Mouse (Mus musculus) activated CD4-positive, CD25-positive, alpha-beta regulatory T cell (primary cell): ENCODE data around the gene Trmt13. TPM values are rescaled to one million over a fixed set of nuclear protein-coding genes. Genes with fewer than 3 reads are reported as not detected.

Experiments
- polyA plus RNA-seq, 2 experiments: library from polyadenylated mRNA; unstranded; fragments of 100-300 nt; shearing (Covaris generic); gene quantifications; one replicate each; pipeline ENCODE4 v1.2.1; 2017

Trmt13 gene
- polyA plus RNA-seq: 10 to 100 TPM; 28.3 to 42.7 TPM

DNA sequence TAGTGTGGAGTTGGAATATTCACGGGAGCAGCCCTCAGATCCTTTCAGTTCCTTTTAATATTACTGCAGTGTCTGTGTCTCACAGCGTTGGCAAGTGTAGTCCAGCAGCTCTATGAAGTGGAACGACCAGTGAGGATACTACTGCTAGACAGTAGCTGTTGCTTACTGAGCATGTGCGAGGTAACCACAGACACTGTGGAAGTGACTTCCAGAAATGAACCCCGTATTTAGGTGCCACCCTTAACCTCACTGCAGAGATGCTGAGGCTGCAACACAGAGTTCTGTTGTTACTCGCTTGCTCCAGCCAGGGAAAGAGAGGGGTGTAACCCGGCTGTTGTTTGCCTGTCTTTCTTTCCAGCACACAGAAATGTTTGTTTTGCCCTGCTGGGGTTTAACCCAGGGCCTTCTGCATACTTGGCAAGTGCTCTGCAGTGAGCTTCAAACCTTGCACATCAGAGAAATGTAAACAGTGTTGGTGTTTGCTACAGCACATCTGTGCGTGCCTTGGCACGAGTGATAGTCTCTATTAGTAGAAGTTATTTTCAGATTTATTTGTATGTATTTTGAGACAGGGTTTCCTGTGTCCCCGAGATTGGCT, at the start of gene Trmt13:
Trmt13 (minus strand) TSS at position 293 of the 598 bp plus-strand sequence.

DNA sequence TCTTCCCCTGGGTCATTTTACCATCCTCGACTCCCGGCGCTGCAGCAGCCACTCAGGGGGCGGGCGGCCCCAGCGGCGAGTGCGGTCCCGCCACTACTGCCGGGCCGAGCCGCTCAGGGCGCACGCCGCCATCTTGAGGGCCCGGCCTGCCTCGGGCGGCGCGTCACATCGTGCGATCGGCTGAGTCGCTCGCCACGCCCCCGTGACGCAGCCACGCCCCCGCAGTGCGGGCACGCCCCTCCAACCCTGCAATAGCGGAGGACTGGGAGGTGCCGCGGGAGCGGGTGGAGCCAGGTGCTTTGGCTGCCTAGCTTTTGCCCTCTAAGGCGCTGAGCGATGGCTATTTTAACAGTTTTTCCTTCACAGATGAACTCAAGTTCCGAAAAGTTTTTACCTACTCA, 48.1 kb upstream of the Trmt13 start, which contains the start of gene Mfsd14a:
Mfsd14a (minus strand) TSS at position 215 of the 401 bp plus-strand sequence.

DNA sequence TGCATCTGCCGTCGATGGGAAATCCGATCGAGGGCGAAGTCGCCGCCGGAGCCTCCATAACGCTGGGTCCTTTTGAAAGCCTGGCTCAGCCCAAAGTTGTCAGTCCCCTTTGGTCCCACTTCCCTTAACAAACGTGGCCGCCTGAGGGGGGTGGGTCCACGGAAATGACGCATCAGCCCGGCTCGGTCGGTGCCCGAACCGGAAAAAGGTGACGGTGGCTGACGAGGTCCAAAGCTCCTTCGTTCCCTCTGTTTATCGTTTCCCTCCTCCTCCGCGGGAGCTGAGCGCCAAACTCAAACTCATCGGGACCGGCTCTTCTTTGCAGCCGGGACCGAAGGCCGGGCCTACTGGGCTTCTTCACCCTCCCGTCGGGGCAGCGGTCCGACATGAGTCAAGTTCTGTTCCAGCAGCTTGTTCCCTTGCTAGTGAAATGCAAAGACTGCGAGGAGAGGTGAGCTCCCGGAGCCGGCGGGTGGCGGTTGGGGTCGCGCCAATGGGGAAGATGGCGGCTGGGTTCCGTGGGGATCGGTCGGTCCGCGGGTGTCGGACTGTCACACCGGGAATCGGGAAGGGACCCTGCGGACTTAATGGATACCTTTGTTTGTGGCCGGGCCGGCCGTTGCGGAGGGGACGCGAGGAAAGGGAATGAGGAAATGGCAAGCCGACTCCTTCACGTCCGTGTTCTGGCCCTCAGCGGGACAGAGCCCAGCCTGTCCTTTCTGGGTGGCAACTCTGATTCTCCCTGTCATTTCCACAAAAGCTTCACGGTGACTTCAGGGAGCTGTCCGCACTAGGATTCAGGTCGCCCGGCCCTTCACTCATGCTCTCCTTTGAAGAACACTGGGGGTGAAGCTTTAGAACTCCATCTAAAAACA, 19.4 kb downstream of the Trmt13 start, which contains the start of gene Sass6:
Sass6 (plus strand) TSS at position 255 of the 875 bp plus-strand sequence.

DNA sequence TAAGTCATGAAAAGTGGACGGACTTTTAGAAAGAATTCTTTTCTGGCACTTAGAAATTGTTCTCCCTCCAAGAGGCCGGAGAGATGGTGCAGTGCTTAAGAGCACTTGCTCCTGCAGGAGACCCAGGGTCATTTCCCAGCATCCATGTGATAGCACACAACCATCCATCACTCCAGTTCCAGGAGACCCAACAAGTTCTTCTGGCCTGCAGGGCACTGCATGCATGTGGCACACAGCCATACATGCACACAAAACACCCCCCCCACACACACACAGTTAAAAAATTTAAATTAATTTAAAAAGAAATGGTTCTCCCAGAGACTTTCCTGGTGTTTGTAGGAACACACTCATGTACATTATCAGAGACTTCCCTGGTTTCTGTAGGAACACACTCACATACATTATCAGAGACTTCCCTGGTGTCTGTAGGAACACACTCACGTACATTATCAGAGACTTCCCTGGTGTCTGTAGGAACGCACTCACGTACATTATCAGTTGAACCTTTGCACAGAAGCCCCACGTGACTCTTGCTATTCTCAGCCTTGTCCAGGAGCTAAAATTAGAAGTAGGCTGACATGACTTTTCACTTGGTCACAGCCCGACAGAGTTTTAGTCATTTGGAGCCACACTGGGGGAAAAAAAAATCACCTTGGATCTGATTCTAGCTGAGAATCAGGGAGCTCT, 51.8 kb downstream of the Trmt13 start, which contains the start of gene Lrrc39:
Lrrc39 (plus strand) TSS at position 566 of the 687 bp plus-strand sequence.

Other genes starting within 250 kb of the Trmt13 start
- 10 to 100 TPM; 24.7 to 27.3 TPM for gene Cdc14a, start 190.6 kb downstream of the Trmt13 start, polyA plus RNA-seq
- 10 to 100 TPM; 34.2 to 50.2 TPM for gene Rtca, start 106.4 kb downstream of the Trmt13 start, polyA plus RNA-seq
- gene Dbt, start 101.5 kb downstream of the Trmt13 start, polyA plus RNA-seq: 10 to 100 TPM; 11.4 to 15.9 TPM
- under 1 TPM; 0.42 to 0.79 TPM for gene Lrrc39, start 51.6 kb downstream of the Trmt13 start, polyA plus RNA-seq
- 10 to 100 TPM in 1 of 2 experiments, 1 to 10 TPM in 1; 6.6 to 13.1 TPM for gene Sass6, start 19.6 kb downstream of the Trmt13 start, polyA plus RNA-seq
- 100 to 1,000 TPM; 106 to 107 TPM for gene Mfsd14a, start 48.1 kb upstream of the Trmt13 start, polyA plus RNA-seq
- gene Gm43191, start 66.7 kb upstream of the Trmt13 start, polyA plus RNA-seq: not detected
- 10 to 100 TPM; 22.3 to 27.0 TPM for gene Slc35a3, start 98.2 kb upstream of the Trmt13 start, polyA plus RNA-seq
- 1 to 10 TPM; 3.6 to 6.1 TPM for gene Agl, start 193.6 kb upstream of the Trmt13 start, polyA plus RNA-seq
- 10 to 100 TPM; 20.1 to 25.4 TPM for gene Frrs1, start 244.9 kb upstream of the Trmt13 start, polyA plus RNA-seq